Mouse (Mus musculus) granulocyte monocyte progenitor cell, adult 5-6 weeks (primary cell): ENCODE measurements around the gene Gfy. TPM values are rescaled to one million over a fixed set of nuclear protein-coding genes. Genes with fewer than 3 reads are reported as not detected.
A peak's percentile ranks its signal among the peaks of the same experiment; 100 is the strongest.

Experiments
- ATAC-seq: replicated peaks from 2 replicates; pipeline ENCODE4 v1.8.0; 2016; ENCODE audit warnings: mild to moderate bottlenecking, moderate TSS enrichment, inconsistent platforms; ENCODE audit not compliant: poor library complexity, severe bottlenecking
- total RNA-seq, 2 experiments: library from RNA; stranded (forward) in 1 of 2; stranded (reverse) in 1 of 2; fragments of 200-712, 200-1000 nt in 1 of 2; fragments of >200 nt in 1 of 2; fragmentation: Nextera tagmentation in 1 of 2; gene quantifications; 2 replicates each; pipeline ENCODE4 v1.2.3; 2014 to 2017

Gfy gene
- total RNA-seq, 2 experiments from 2014 or later, result not detected

DNA sequence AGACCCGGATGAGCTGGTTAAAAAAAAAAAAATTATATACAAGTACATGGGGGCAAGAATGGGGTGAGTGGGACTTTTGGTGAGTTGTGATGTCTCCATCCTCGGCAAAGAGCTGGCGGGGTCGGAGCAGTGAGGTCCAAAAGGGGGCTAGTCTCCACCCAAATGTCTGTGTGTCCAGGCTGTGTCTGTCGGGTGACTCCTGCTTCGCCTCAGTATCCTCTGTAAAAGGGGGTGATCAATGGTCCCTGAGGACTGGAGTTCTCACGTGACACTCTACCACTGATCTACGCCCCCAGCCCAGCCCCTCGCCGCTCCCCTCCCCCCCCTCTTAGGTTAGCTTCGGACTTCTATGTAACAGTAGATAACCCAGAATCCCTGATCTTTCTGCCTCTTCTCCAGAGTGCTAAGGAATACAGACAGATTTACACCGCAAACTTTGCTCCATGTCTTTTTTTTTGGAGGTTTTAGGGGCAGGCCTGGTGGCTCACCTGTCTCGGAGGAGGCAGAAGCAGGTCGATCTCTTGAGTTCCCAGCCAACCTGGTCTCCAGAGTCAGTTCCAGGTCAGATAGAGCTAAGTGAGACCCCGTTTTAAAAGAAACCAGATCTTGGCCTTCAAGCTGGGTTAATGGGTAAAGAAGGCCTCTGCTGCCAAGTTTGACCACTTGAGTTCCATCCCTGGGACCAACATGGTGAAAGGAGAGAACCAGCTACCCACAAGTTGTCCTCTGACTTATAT is 49.4 kb downstream of the Gfy start:
- no peak for ATAC-seq

DNA sequence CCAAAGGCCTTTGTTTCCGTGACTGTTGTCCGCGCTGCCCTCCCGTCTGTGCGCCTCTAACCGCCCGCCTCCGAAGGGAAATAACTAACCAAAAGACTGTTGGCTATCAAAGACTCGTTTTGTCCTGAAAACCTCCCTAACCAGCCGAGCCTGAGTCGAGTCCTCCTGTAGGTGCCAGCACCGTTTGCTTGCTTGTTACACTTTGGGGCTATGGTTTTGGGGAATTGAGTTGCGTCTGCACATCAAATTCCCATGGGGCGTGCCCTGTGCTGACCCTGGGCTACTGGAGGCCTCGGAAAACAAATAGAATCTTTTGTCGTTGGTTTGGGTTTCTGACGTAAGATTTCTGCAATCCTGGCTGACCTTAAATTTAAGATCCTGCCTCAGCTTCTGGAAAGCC is 50.1 kb downstream of the Gfy start:
- ATAC-seq, result 0 out of 2 replicates have a peak, but pooled peaks have one; percentile 4

DNA sequence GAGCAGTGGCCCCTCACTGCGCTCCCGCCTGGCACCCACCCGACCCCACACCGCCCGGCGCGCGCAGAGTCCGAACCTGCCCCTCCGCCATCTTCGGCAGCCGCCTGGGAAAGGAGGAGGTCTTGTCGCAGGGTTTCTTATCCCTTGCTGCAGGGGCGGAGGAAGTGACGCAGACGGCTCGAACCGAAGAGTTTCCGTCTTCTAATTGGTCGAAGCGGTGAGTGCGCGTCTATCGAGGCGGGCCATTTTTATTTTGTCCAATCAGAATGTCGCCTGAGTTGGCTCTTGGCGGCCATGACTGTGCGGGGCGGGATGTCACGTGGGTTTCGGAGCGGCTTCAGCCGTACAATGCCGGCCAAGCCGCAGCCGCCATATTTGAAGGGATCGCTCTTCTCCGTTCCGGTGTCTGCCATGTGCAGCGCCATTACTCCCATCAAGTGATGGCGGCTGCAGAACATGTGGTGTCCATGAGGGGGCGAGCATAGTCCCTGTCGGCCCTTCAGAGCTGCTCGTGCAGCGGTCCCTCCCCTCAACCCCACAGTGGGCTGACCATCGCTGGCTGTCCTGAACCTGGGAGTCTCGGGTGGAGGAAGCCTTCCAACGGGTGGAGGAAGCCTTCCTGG is 50.6 kb downstream of the Gfy start, which contains the start of gene Rpl13a:
Gene Rpl13a, minus strand, starts transcription at position 138 of the 623 bp plus-strand sequence.
- ATAC-seq, result peak; percentile 68

DNA sequence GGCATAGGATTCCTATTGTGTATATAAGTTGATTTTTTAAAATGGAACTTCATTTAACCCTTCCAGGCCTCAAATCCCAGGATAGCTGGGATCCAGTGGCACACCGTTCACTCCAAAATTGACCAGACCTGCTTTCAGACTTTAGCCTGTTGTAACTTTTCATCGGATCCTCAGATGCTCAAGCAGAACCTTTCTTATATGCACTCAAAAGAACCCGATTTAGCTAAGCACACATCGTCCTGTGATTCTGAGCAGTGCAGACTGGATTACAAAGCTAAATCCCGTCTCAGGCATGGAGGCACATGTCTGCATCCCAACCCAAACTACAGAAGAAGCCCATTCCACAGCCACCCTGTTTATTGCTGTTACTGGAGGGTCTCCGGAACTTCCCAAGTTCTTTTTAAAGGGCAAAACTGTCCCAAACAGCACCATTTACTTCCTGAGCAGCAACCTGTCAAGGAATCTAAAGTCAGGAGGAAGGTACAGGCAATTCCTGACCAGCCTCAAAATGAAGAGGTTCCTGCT is 51.6 kb downstream of the Gfy start:
- ATAC-seq, result no peak

DNA sequence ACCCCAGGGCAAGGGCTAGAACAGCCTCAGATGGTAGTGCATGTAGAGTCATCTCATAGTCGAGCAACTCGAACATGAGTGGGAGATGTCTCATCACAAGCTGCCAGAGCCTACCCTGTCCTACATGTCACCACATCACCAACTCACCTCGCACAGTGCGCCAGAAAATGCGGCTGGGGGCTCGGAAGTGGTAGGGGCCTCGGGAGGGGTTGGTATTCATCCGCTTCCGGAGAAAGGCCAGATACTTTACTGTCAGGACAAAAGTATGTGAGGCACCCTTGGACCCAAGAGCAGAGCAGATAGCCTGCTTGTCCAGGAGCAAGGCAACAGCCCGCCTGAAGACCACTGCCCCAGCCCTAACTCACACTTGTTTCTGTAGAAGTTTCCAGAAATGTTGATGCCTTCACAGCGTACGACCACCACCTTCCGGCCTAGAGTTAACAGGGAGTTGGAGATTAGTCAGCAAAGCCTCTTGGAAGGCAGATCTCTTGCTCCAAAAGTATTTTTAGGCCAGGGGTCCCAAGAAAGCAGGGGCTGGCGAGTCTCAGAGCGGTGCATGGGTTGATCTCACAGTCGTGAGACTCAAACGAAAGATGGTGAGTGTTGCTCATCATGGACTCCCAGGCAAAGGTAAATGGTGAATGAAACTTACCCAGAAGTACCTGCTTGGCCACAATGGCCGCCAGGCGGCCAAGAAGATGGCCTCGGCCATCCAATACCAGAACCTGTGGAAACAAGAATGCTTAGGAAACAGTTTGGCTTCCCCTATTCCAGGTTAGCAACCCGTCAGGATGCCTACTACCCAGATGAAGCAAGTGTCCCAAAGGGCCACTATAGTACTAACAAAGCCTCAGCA is 52.3 kb downstream of the Gfy start:
- ATAC-seq, result no peak

Other genes with a start within 250 kb of the Gfy start
Only the 30 nearest of the 34 such genes appear.
- gene Cpt1c, start 204.7 kb downstream of the Gfy start, total RNA-seq (2014; fragmentation: Nextera tagmentation), result not detected in 2 replicates
- not detected in 2 replicates for gene Cpt1c, start 204.7 kb downstream of the Gfy start, total RNA-seq (2017)
- gene Prmt1, start 193.0 kb downstream of the Gfy start, total RNA-seq (2014; fragmentation: Nextera tagmentation), result 104 and 115 TPM in 2 replicates
- 138 and 190 TPM in 2 replicates for gene Prmt1, start 193.0 kb downstream of the Gfy start, total RNA-seq (2017)
- 76.6 and 105 TPM in 2 replicates for gene Irf3, start 181.9 kb downstream of the Gfy start, total RNA-seq (2014; fragmentation: Nextera tagmentation)
- gene Irf3, start 181.9 kb downstream of the Gfy start, total RNA-seq (2017), result 87.5 and 88.9 TPM in 2 replicates
- gene Bcl2l12, start 180.9 kb downstream of the Gfy start, total RNA-seq (2014; fragmentation: Nextera tagmentation), result 19.4 and 57.9 TPM in 2 replicates
- gene Bcl2l12, start 180.9 kb downstream of the Gfy start, total RNA-seq (2017), result 18.4 and 32.9 TPM in 2 replicates
- gene Scaf1, start 163.2 kb downstream of the Gfy start, total RNA-seq (2014; fragmentation: Nextera tagmentation), result 28.6 and 29.8 TPM in 2 replicates
- 15.7 and 17.8 TPM in 2 replicates for gene Scaf1, start 163.2 kb downstream of the Gfy start, total RNA-seq (2017)
- gene Rras, start 161.6 kb downstream of the Gfy start, total RNA-seq (2014; fragmentation: Nextera tagmentation), result 2.3 and 7.8 TPM in 2 replicates
- gene Rras, start 161.6 kb downstream of the Gfy start, total RNA-seq (2017), result 1.0 and 1.4 TPM in 2 replicates
- 21.1 and 29.6 TPM in 2 replicates for gene Prr12, start 126.7 kb downstream of the Gfy start, total RNA-seq (2014; fragmentation: Nextera tagmentation)
- gene Prr12, start 126.7 kb downstream of the Gfy start, total RNA-seq (2017), result 1.7 and 4.1 TPM in 2 replicates
- gene Nosip, start 117.1 kb downstream of the Gfy start, total RNA-seq (2014; fragmentation: Nextera tagmentation), result 42.2 and 57.2 TPM in 2 replicates
- 49.4 and 63.1 TPM in 2 replicates for gene Nosip, start 117.1 kb downstream of the Gfy start, total RNA-seq (2017)
- gene Prrg2, start 116.9 kb downstream of the Gfy start, total RNA-seq (2014; fragmentation: Nextera tagmentation), result 6.8 and 9.4 TPM in 2 replicates
- 4.8 and 5.3 TPM in 2 replicates for gene Prrg2, start 116.9 kb downstream of the Gfy start, total RNA-seq (2017)
- 2.2 and 11.6 TPM in 2 replicates for gene Rcn3, start 87.3 kb downstream of the Gfy start, total RNA-seq (2014; fragmentation: Nextera tagmentation)
- gene Rcn3, start 87.3 kb downstream of the Gfy start, total RNA-seq (2017), result 4.1 and 7.0 TPM in 2 replicates
- 2.1 and 3.8 TPM in 2 replicates for gene Fcgrt, start 75.7 kb downstream of the Gfy start, total RNA-seq (2014; fragmentation: Nextera tagmentation)
- 2.7 and 3.6 TPM in 2 replicates for gene Fcgrt, start 75.7 kb downstream of the Gfy start, total RNA-seq (2017)
- gene Rps11, start 55.1 kb downstream of the Gfy start, total RNA-seq (2014; fragmentation: Nextera tagmentation), result 3,834 and 4,027 TPM in 2 replicates
- 963 and 1,110 TPM in 2 replicates for gene Rps11, start 55.1 kb downstream of the Gfy start, total RNA-seq (2017)
- 3,523 and 3,605 TPM in 2 replicates for gene Rpl13a, start 50.8 kb downstream of the Gfy start, total RNA-seq (2014; fragmentation: Nextera tagmentation)
- 3,792 and 4,750 TPM in 2 replicates for gene Rpl13a, start 50.8 kb downstream of the Gfy start, total RNA-seq (2017)
- gene Gm45713, start 43.3 kb downstream of the Gfy start, total RNA-seq (2014; fragmentation: Nextera tagmentation), result not detected in 2 replicates
- gene Gm45713, start 43.3 kb downstream of the Gfy start, total RNA-seq (2017), result 0.10 and 0.13 TPM in 2 replicates
- gene Flt3l, start 43.1 kb downstream of the Gfy start, total RNA-seq (2014; fragmentation: Nextera tagmentation), result 7.4 and 8.2 TPM in 2 replicates
- 2.3 and 5.7 TPM in 2 replicates for gene Flt3l, start 43.1 kb downstream of the Gfy start, total RNA-seq (2017)
- gene Pih1d1, start 25.3 kb downstream of the Gfy start, total RNA-seq (2014; fragmentation: Nextera tagmentation), result 74.2 and 91.6 TPM in 2 replicates
- gene Pih1d1, start 25.3 kb downstream of the Gfy start, total RNA-seq (2017), result 48.8 and 58.4 TPM in 2 replicates
- 53.4 and 59.8 TPM in 2 replicates for gene Aldh16a1, start 25.0 kb downstream of the Gfy start, total RNA-seq (2014; fragmentation: Nextera tagmentation)
- 31.2 and 42.5 TPM in 2 replicates for gene Aldh16a1, start 25.0 kb downstream of the Gfy start, total RNA-seq (2017)
- 0.17 TPM in 1 of 2 replicates, not detected in the other for gene Slc17a7, start 15.6 kb downstream of the Gfy start, total RNA-seq (2014; fragmentation: Nextera tagmentation)
- gene Slc17a7, start 15.6 kb downstream of the Gfy start, total RNA-seq (2017), result not detected in 2 replicates
- not detected in 2 replicates for gene Pth2, start 1.4 kb upstream of the Gfy start, total RNA-seq (2014; fragmentation: Nextera tagmentation)
- gene Pth2, start 1.4 kb upstream of the Gfy start, total RNA-seq (2017), result not detected in 2 replicates
- not detected in 2 replicates for gene Ccdc155, start 25.3 kb upstream of the Gfy start, total RNA-seq (2014; fragmentation: Nextera tagmentation)
- gene Ccdc155, start 25.3 kb upstream of the Gfy start, total RNA-seq (2017), result 0.26 and 0.67 TPM in 2 replicates
- 2.3 and 9.5 TPM in 2 replicates for gene Dkkl1, start 32.6 kb upstream of the Gfy start, total RNA-seq (2014; fragmentation: Nextera tagmentation)
- 0.77 TPM in 1 of 2 replicates, not detected in the other for gene Dkkl1, start 32.6 kb upstream of the Gfy start, total RNA-seq (2017)
- 0.62 TPM in 1 of 2 replicates, not detected in the other for gene Tead2, start 36.2 kb upstream of the Gfy start, total RNA-seq (2014; fragmentation: Nextera tagmentation)
- gene Tead2, start 36.2 kb upstream of the Gfy start, total RNA-seq (2017), result not detected in 2 replicates
- 104 and 177 TPM in 2 replicates for gene Cd37, start 59.5 kb upstream of the Gfy start, total RNA-seq (2014; fragmentation: Nextera tagmentation)
- gene Cd37, start 59.5 kb upstream of the Gfy start, total RNA-seq (2017), result 59.5 and 69.2 TPM in 2 replicates
- gene Slc6a16, start 61.5 kb upstream of the Gfy start, total RNA-seq (2014; fragmentation: Nextera tagmentation), result not detected in 2 replicates
- gene Slc6a16, start 61.5 kb upstream of the Gfy start, total RNA-seq (2017), result not detected in 2 replicates
- gene Slc6a21, start 97.9 kb upstream of the Gfy start, total RNA-seq (2014; fragmentation: Nextera tagmentation), result not detected in 2 replicates
- gene Slc6a21, start 97.9 kb upstream of the Gfy start, total RNA-seq (2017), result not detected in 2 replicates
- gene Trpm4, start 154.2 kb upstream of the Gfy start, total RNA-seq (2014; fragmentation: Nextera tagmentation), result 5.4 and 6.3 TPM in 2 replicates
- gene Trpm4, start 154.2 kb upstream of the Gfy start, total RNA-seq (2017), result 2.4 and 3.9 TPM in 2 replicates
- not detected in 2 replicates for gene Hrc, start 155.7 kb upstream of the Gfy start, total RNA-seq (2014; fragmentation: Nextera tagmentation)
- gene Hrc, start 155.7 kb upstream of the Gfy start, total RNA-seq (2017), result not detected in 2 replicates
- 1.2 TPM in 1 of 2 replicates, not detected in the other for gene Ppfia3, start 187.4 kb upstream of the Gfy start, total RNA-seq (2014; fragmentation: Nextera tagmentation)
- not detected in 2 replicates for gene Ppfia3, start 187.4 kb upstream of the Gfy start, total RNA-seq (2017)
- gene Lin7b, start 191.0 kb upstream of the Gfy start, total RNA-seq (2014; fragmentation: Nextera tagmentation), result not detected in 2 replicates
- 1.9 TPM in 1 of 2 replicates, not detected in the other for gene Lin7b, start 191.0 kb upstream of the Gfy start, total RNA-seq (2017)
- gene Snrnp70, start 216.2 kb upstream of the Gfy start, total RNA-seq (2014; fragmentation: Nextera tagmentation), result 259 and 270 TPM in 2 replicates
- gene Snrnp70, start 216.2 kb upstream of the Gfy start, total RNA-seq (2017), result 374 and 382 TPM in 2 replicates